23 mouse cellular contexts compared by ENCODE assay signal in genomic region chr14:84477411-84477810, GRCm38 (mm10). TPM values are rescaled to one million over a fixed set of nuclear protein-coding genes. Genes with fewer than 3 reads are reported as not detected.
DNase-seq lines count a peak whose midpoint lies in the region; ATAC-seq and TF ChIP-seq lines count a peak whose summit lies in the region.
"Had no signal": no experiment of that assay in that cellular context is flagged by ENCODE, and none has a peak within 500 bp of the region (broad histone marks: within the 10 kb centered on the region; RNA-seq: fewer than 3 reads in every experiment).

No protein-coding gene starts in this region.

- H3K9me3 ChIP-seq in hindbrain, embryonic 11.5 days (ENCODE audit: control insufficient read depth, low read length) = no peaks in the 10 kb centered on the region
- H3K9me3 ChIP-seq in hindbrain, embryonic 16.5 days (ENCODE audit: control insufficient read depth, low read length) = no peaks in the 10 kb centered on the region
- H3K9me3 ChIP-seq in hindbrain, postnatal 0 days (ENCODE audit: low read length) = no peaks in the 10 kb centered on the region
- H3K9me3 ChIP-seq in forebrain, embryonic 16.5 days (ENCODE audit: control insufficient read depth, low read length) = no peaks in the 10 kb centered on the region
- no peaks in the 10 kb centered on the region for H3K9me3 ChIP-seq in lung, postnatal 0 days (ENCODE audit: low read length)
- H3K9me3 ChIP-seq: embryonic facial prominence, embryonic 10.5 days; forebrain, embryonic 12.5 days; heart, embryonic 13.5 days; intestine, embryonic 15.5 days; kidney, embryonic 15.5 days; limb, embryonic 12.5 days; liver, embryonic 13.5 days had no signal

- no peak for TF ChIP-seq EP300 in lung, postnatal 0 days (IDR thresholded peaks at IDR 0.05)

- H3K4me1 ChIP-seq in hindbrain, embryonic 11.5 days (replicated peaks; ENCODE audit: control insufficient read depth, insufficient read depth, low read length) = no peaks in the 10 kb centered on the region
- H3K4me1 ChIP-seq in hindbrain, embryonic 16.5 days (ENCODE audit: control insufficient read depth, insufficient read depth, low read depth, low read length) = 0 out of 2 replicates have a peak, but pooled peaks cover 5% of the 10 kb centered on the region
- no peaks in the 10 kb centered on the region for H3K4me1 ChIP-seq in hindbrain, postnatal 0 days (ENCODE audit: insufficient read depth, low read length)
- no peaks in the 10 kb centered on the region for H3K4me1 ChIP-seq in forebrain, embryonic 16.5 days (replicated peaks; ENCODE audit: control insufficient read depth, insufficient read depth, low read length)
- H3K4me1 ChIP-seq in lung, postnatal 0 days (ENCODE audit: insufficient read depth, low read depth, low read length) = no peaks in the 10 kb centered on the region
- H3K4me1 ChIP-seq: embryonic facial prominence, embryonic 10.5 days; heart, embryonic 13.5 days; intestine, embryonic 15.5 days; kidney, embryonic 15.5 days; limb, embryonic 12.5 days; liver, embryonic 13.5 days had no signal

- no peaks in the 10 kb centered on the region for H3K36me3 ChIP-seq in hindbrain, embryonic 11.5 days (ENCODE audit: control insufficient read depth, insufficient read depth, low read length)
- no peaks in the 10 kb centered on the region for H3K36me3 ChIP-seq in hindbrain, embryonic 16.5 days (ENCODE audit: control insufficient read depth, insufficient read depth, low read length)
- H3K36me3 ChIP-seq in hindbrain, postnatal 0 days (ENCODE audit: insufficient read depth, low read length) = no peaks in the 10 kb centered on the region
- H3K36me3 ChIP-seq in forebrain, embryonic 16.5 days (ENCODE audit: control insufficient read depth, insufficient read depth) = no peaks in the 10 kb centered on the region
- H3K36me3 ChIP-seq in lung, postnatal 0 days (ENCODE audit: insufficient read depth, low read length) = no peaks in the 10 kb centered on the region
- H3K36me3 ChIP-seq: embryonic facial prominence, embryonic 10.5 days; forebrain, embryonic 12.5 days; heart, embryonic 13.5 days; intestine, embryonic 15.5 days; kidney, embryonic 15.5 days; limb, embryonic 12.5 days; liver, embryonic 13.5 days had no signal

- no peak for TF ChIP-seq CTCF in hindbrain, postnatal 0 days (IDR thresholded peaks at IDR 0.05; ENCODE audit: low read depth)
- no peak for TF ChIP-seq CTCF in lung, postnatal 0 days (IDR thresholded peaks at IDR 0.05)

- no peak for ATAC-seq in hindbrain, embryonic 11.5 days (ENCODE audit: low FRiP score)
- no peak for ATAC-seq in hindbrain, embryonic 16.5 days
- peak; percentile 24; the same call in 1 of the 2 replicates for ATAC-seq in hindbrain, postnatal 0 days
- no peak for ATAC-seq in forebrain, embryonic 16.5 days
- ATAC-seq in lung, postnatal 0 days = no peak
- ATAC-seq: CD4-positive, CD25-positive, alpha-beta regulatory T cell, adult 4 months; intestine, embryonic 15.5 days; Patski had no signal

- H3K27ac ChIP-seq in hindbrain, embryonic 11.5 days (ENCODE audit: low read depth, low read length) = no peak overlapping the region
- no peak overlapping the region for H3K27ac ChIP-seq in hindbrain, embryonic 16.5 days (ENCODE audit: low read depth, low read length)
- no peak overlapping the region for H3K27ac ChIP-seq in hindbrain, postnatal 0 days
- no peak overlapping the region for H3K27ac ChIP-seq in forebrain, embryonic 16.5 days (ENCODE audit: low read length)
- H3K27ac ChIP-seq in lung, postnatal 0 days (ENCODE audit: low read length) = no peak overlapping the region
- H3K27ac ChIP-seq: embryonic facial prominence, embryonic 10.5 days; forebrain, embryonic 12.5 days; heart, embryonic 13.5 days; intestine, embryonic 15.5 days; kidney, embryonic 15.5 days; limb, embryonic 12.5 days; liver, embryonic 13.5 days had no signal

- H3K4me3 ChIP-seq in hindbrain, embryonic 11.5 days (ENCODE audit: low read depth, low read length) = no peak overlapping the region
- H3K4me3 ChIP-seq in hindbrain, embryonic 16.5 days (ENCODE audit: low read length) = no peak overlapping the region
- no peak overlapping the region for H3K4me3 ChIP-seq in hindbrain, postnatal 0 days (ENCODE audit: low read length)
- no peak overlapping the region for H3K4me3 ChIP-seq in forebrain, embryonic 16.5 days (replicated peaks; ENCODE audit: low read length)
- H3K4me3 ChIP-seq in lung, postnatal 0 days (ENCODE audit: low read depth, low read length) = no peak overlapping the region
- H3K4me3 ChIP-seq: embryonic facial prominence, embryonic 10.5 days; forebrain, embryonic 12.5 days; heart, embryonic 13.5 days; intestine, embryonic 15.5 days; kidney, embryonic 15.5 days; limb, embryonic 12.5 days; liver, embryonic 13.5 days had no signal

- H3K27me3 ChIP-seq in hindbrain, embryonic 11.5 days (ENCODE audit: control insufficient read depth, insufficient read depth, low read length) = no peaks in the 10 kb centered on the region
- H3K27me3 ChIP-seq in hindbrain, embryonic 16.5 days (replicated peaks; ENCODE audit: control insufficient read depth, insufficient read depth, low read length) = no peaks in the 10 kb centered on the region
- H3K27me3 ChIP-seq in hindbrain, postnatal 0 days (ENCODE audit: insufficient read depth, low read length) = no peaks in the 10 kb centered on the region
- no peaks in the 10 kb centered on the region for H3K27me3 ChIP-seq in forebrain, embryonic 16.5 days (replicated peaks; ENCODE audit: control insufficient read depth, insufficient read depth, low read length)
- no peaks in the 10 kb centered on the region for H3K27me3 ChIP-seq in lung, postnatal 0 days (replicated peaks; ENCODE audit: insufficient read depth, low read length)
- H3K27me3 ChIP-seq: forebrain, embryonic 12.5 days; heart, embryonic 13.5 days; intestine, embryonic 15.5 days; kidney, embryonic 15.5 days; limb, embryonic 12.5 days; liver, embryonic 13.5 days had no signal

- H3K9ac ChIP-seq in hindbrain, embryonic 11.5 days (ENCODE audit: low read depth, low read length) = no peak overlapping the region
- no peak overlapping the region for H3K9ac ChIP-seq in hindbrain, embryonic 16.5 days (ENCODE audit: low read depth, low read length)
- H3K9ac ChIP-seq in hindbrain, postnatal 0 days (replicated peaks; ENCODE audit: low read length) = no peak overlapping the region
- no peak overlapping the region for H3K9ac ChIP-seq in forebrain, embryonic 16.5 days (replicated peaks; ENCODE audit: low read depth, low read length)
- H3K9ac ChIP-seq in lung, postnatal 0 days (replicated peaks; ENCODE audit: low read depth) = no peak overlapping the region
- H3K9ac ChIP-seq: forebrain, embryonic 12.5 days; heart, embryonic 13.5 days; intestine, embryonic 15.5 days; kidney, embryonic 15.5 days; limb, embryonic 12.5 days; liver, embryonic 13.5 days; lung, embryonic 14.5 days had no signal

- H3K4me2 ChIP-seq in hindbrain, embryonic 11.5 days (replicated peaks; ENCODE audit: low read depth, low read length) = no peak overlapping the region
- no peak overlapping the region for H3K4me2 ChIP-seq in hindbrain, embryonic 16.5 days (ENCODE audit: low read length)
- H3K4me2 ChIP-seq in hindbrain, postnatal 0 days (ENCODE audit: low read depth, low read length) = peak overlapping the region; percentile 36; the same call in 1 of the 2 replicates
- no peak overlapping the region for H3K4me2 ChIP-seq in forebrain, embryonic 16.5 days (ENCODE audit: low read length)
- no peak overlapping the region for H3K4me2 ChIP-seq in lung, postnatal 0 days (replicated peaks; ENCODE audit: low read depth, low read length)
- H3K4me2 ChIP-seq: forebrain, embryonic 12.5 days; heart, embryonic 13.5 days; intestine, embryonic 15.5 days; kidney, embryonic 15.5 days; limb, embryonic 12.5 days; liver, embryonic 13.5 days; lung, embryonic 14.5 days had no signal

- DNase-seq in hindbrain, embryonic 11.5 days (ENCODE audit: low spot score) = peak; percentile 9
- DNase-seq in 3134 (ENCODE audit: extremely low read depth, insufficient read length, low spot score) (peak; percentile 54), 3T3-L1 (ENCODE audit: low read depth, low spot score) (peak; percentile 49)
- peak; percentile 8 for DNase-seq in hindbrain, postnatal 0 days (ENCODE audit: low spot score)
- DNase-seq in lung, postnatal 0 days (ENCODE audit: low spot score) = no peak
- DNase-seq: adrenal gland, postnatal 10 days; gastrocnemius, postnatal 10 days; heart, adult 11 months; heart, postnatal 36 days; liver, embryonic 13.5 days; lung, embryonic 14.5 days; lung, postnatal 4 days; thymus, postnatal 14 days had no signal

- 45% methylated on average over 13 of the region's 13 CpGs for WGBS in hindbrain, embryonic 11.5 days
- 32% methylated on average over 13 of the region's 13 CpGs for WGBS in hindbrain, embryonic 16.5 days
- 25% methylated on average over 13 of the region's 13 CpGs for WGBS in hindbrain, postnatal 0 days
- WGBS in forebrain, embryonic 16.5 days = 41% methylated on average over 13 of the region's 13 CpGs
- 62% methylated on average over 13 of the region's 13 CpGs for WGBS in lung, postnatal 0 days

RNA-seq across cellular contexts. Expression of gene Pcdh17, which starts 34.0 kb away (rescaled TPM):
- 6.1 and 9.2 TPM in 2 replicates for polyA plus RNA-seq in hindbrain, embryonic 11.5 days (2014; fragmentation: Nextera tagmentation; extraction: Ambion mirVana)
- 35.5 and 35.7 TPM in 2 replicates for polyA plus RNA-seq in hindbrain, embryonic 16.5 days (2015; fragmentation: Nextera tagmentation; extraction: Ambion mirVana)
- 57.3 and 62.8 TPM in 2 replicates for total RNA-seq in hindbrain, postnatal 0 days (2014; rRNA removed)
- 29.5 and 31.5 TPM in 2 replicates for polyA plus RNA-seq in hindbrain, postnatal 0 days (2015; fragmentation: Nextera tagmentation; extraction: Ambion mirVana)
- polyA plus RNA-seq in forebrain, embryonic 16.5 days (2015; fragmentation: Nextera tagmentation; extraction: Ambion mirVana) = 16.2 and 23.3 TPM in 2 replicates
- polyA plus RNA-seq in lung, postnatal 0 days (2015; fragmentation: Nextera tagmentation; extraction: Ambion mirVana) = 16.6 and 24.8 TPM in 2 replicates
- polyA plus RNA-seq: Patski had no signal
